Mouse (Mus musculus) ES-Bruce4 (cell line): ENCODE results near the gene Gcnt7. TPM values are rescaled to one million over a fixed set of nuclear protein-coding genes. Genes with fewer than 3 reads are reported as not detected.

Experiments used
- H3K27ac ChIP-seq: 2 replicates; pipeline ENCODE4 v1.5.1; 2012; ENCODE audit warnings: low read length, inconsistent platforms; ENCODE audit not compliant: insufficient read depth
- H3K27me3 ChIP-seq: 2 replicates; pipeline ENCODE4 v1.6.1; 2012; ENCODE audit warnings: mild to moderate bottlenecking, low read length, inconsistent platforms; ENCODE audit not compliant: control insufficient read depth, poor library complexity, insufficient read depth, severe bottlenecking
- H3K36me3 ChIP-seq: 2 replicates; pipeline ENCODE4 v1.6.1; 2012; ENCODE audit warnings: inconsistent platforms, mild to moderate bottlenecking, low read length, moderate library complexity; ENCODE audit not compliant: control insufficient read depth, poor library complexity, insufficient read depth, severe bottlenecking
- H3K4me1 ChIP-seq: one replicate; pipeline ENCODE4 v1.8.1; 2011; ENCODE audit warnings: low read length; ENCODE audit not compliant: control insufficient read depth, insufficient read depth
- H3K4me3 ChIP-seq: 2 replicates; pipeline ENCODE4 v1.5.1; 2011; ENCODE audit warnings: low read depth, mild to moderate bottlenecking, low read length
- H3K9ac ChIP-seq: 2 replicates; pipeline ENCODE4 v1.6.1; 2012; ENCODE audit warnings: low read depth, mild to moderate bottlenecking, inconsistent platforms; ENCODE audit not compliant: poor library complexity, severe bottlenecking
- H3K9me3 ChIP-seq: replicated peaks from 2 replicates; pipeline ENCODE4 v1.6.1; 2012; ENCODE audit warnings: mild to moderate bottlenecking, low read length, inconsistent platforms; ENCODE audit not compliant: control insufficient read depth, poor library complexity, insufficient read depth, severe bottlenecking
- CTCF ChIP-seq: IDR thresholded peaks from one replicate; pipeline ENCODE4 v1.8.1; 2011; ENCODE audit warnings: low read depth, low read length
- EP300 ChIP-seq: IDR thresholded peaks from 2 replicates; pipeline ENCODE4 v1.6.1; 2011; ENCODE audit warnings: low read depth, low read length; ENCODE audit not compliant: insufficient read depth
- POLR2A ChIP-seq: IDR thresholded peaks from one replicate; pipeline ENCODE4 v1.8.1; 2011; ENCODE audit warnings: low read length; ENCODE audit not compliant: insufficient read depth
- polyA plus RNA-seq: library from polyadenylated mRNA; stranded (reverse); fragments of >200 nt; gene quantifications from 2 replicates; pipeline ENCODE4 v1.2.4, GENCODE M21; 2011; ENCODE audit warnings: low read depth; ENCODE audit not compliant: missing spikeins, insufficient read depth, insufficient read length

Gene Gcnt7
- polyA plus RNA-seq, 1 experiment, result not detected

GRCm38 (mm10) chr2:172416218-172416617 lies 42.2 kb downstream of the Gcnt7 start:
- TF ChIP-seq CTCF, result no peak
- no peak for TF ChIP-seq EP300
- no peak for TF ChIP-seq POLR2A
- H3K9ac ChIP-seq, result no peak overlapping the region

GRCm38 (mm10) chr2:172413894-172414293 lies 44.5 kb downstream of the Gcnt7 start:
- Histone ChIP-seq H3K4me3 (no peak overlapping the region), H3K27me3 (no peaks in the 10 kb centered on the region), H3K36me3 (no peaks in the 10 kb centered on the region), H3K9ac (no peak overlapping the region), H3K4me1 (peaks cover 2% of the 10 kb centered on the region), H3K27ac (no peak overlapping the region), H3K9me3 (no peaks in the 10 kb centered on the region)
- no peak for TF ChIP-seq POLR2A

More at GRCm38 (mm10) chr2:172416218-172416617, 42.2 kb downstream of the Gcnt7 start:
- Histone ChIP-seq H3K27me3 (no peaks in the 10 kb centered on the region), H3K27ac (no peak overlapping the region), H3K9me3 (no peaks in the 10 kb centered on the region), H3K4me1 (peaks cover 2% of the 10 kb centered on the region), H3K4me3 (no peak overlapping the region), H3K36me3 (no peaks in the 10 kb centered on the region)

- no peak overlapping the region for H3K27ac ChIP-seq
- TF ChIP-seq POLR2A, result no peak
Observed at GRCm38 (mm10) chr2:172413273-172413672, 45.1 kb downstream of the Gcnt7 start.

GRCm38 (mm10) chr2:172412454-172412853 lies 45.9 kb downstream of the Gcnt7 start:
- H3K9me3 ChIP-seq, result no peaks in the 10 kb centered on the region
- peaks cover 2% of the 10 kb centered on the region for H3K4me1 ChIP-seq
- no peaks in the 10 kb centered on the region for H3K36me3 ChIP-seq
- H3K27ac ChIP-seq, result no peak overlapping the region
- no peaks in the 10 kb centered on the region for H3K27me3 ChIP-seq
- H3K4me3 ChIP-seq, result no peak overlapping the region
- no peak for TF ChIP-seq EP300
- no peak for TF ChIP-seq CTCF
- H3K9ac ChIP-seq, result no peak overlapping the region

More at GRCm38 (mm10) chr2:172413273-172413672, 45.1 kb downstream of the Gcnt7 start:
- no peaks in the 10 kb centered on the region for H3K27me3 ChIP-seq
- H3K4me3 ChIP-seq, result no peak overlapping the region
- H3K4me1 ChIP-seq, result peaks cover 2% of the 10 kb centered on the region
- H3K9ac ChIP-seq, result no peak overlapping the region
- no peaks in the 10 kb centered on the region for H3K9me3 ChIP-seq
- no peaks in the 10 kb centered on the region for H3K36me3 ChIP-seq

GRCm38 (mm10) chr2:172411091-172411490 lies 47.3 kb downstream of the Gcnt7 start:
- Histone ChIP-seq H3K27ac (no peak overlapping the region), H3K27me3 (no peaks in the 10 kb centered on the region), H3K9me3 (no peaks in the 10 kb centered on the region), H3K36me3 (no peaks in the 10 kb centered on the region), H3K9ac (no peak overlapping the region), H3K4me1 (peaks cover 2% of the 10 kb centered on the region), H3K4me3 (no peak overlapping the region)
- TF ChIP-seq EP300 (no peak), POLR2A (no peak), CTCF (no peak)

- Histone ChIP-seq H3K27me3 (no peaks in the 10 kb centered on the region), H3K4me1 (peaks cover 2% of the 10 kb centered on the region), H3K27ac (no peak overlapping the region), H3K4me3 (no peak overlapping the region), H3K9ac (no peak overlapping the region), H3K9me3 (no peaks in the 10 kb centered on the region), H3K36me3 (no peaks in the 10 kb centered on the region)
- TF ChIP-seq CTCF, result no peak
- no peak for TF ChIP-seq EP300
- TF ChIP-seq POLR2A, result no peak
Observed at GRCm38 (mm10) chr2:172410686-172411085, 47.7 kb downstream of the Gcnt7 start.

GRCm38 (mm10) chr2:172407499-172407898 lies 50.9 kb downstream of the Gcnt7 start:
- no peaks in the 10 kb centered on the region for H3K9me3 ChIP-seq

More at GRCm38 (mm10) chr2:172407499-172407898, 50.9 kb downstream of the Gcnt7 start:
- Histone ChIP-seq H3K36me3 (no peaks in the 10 kb centered on the region), H3K4me3 (no peak overlapping the region), H3K9ac (no peak overlapping the region), H3K4me1 (peaks cover 2% of the 10 kb centered on the region), H3K27me3 (no peaks in the 10 kb centered on the region), H3K27ac (no peak overlapping the region)
- TF ChIP-seq POLR2A (no peak), CTCF (no peak), EP300 (no peak)
